Mouse (Mus musculus) lung, postnatal 0 days (tissue): ENCODE data around the gene Ddx58. TPM values are rescaled to one million over a fixed set of nuclear protein-coding genes. Genes with fewer than 3 reads are reported as not detected.
A peak's percentile ranks its signal among the peaks of the same experiment; 100 is the strongest.

ENCODE experiments used
- ATAC-seq: fragments of 200-750 bp; cut with Nextera tagmentation; 2 replicates; pipeline ENCODE4 v1.8.0; 2017; ENCODE audit warnings: moderate library complexity
- DNase-seq: peaks from one replicate; pipeline ENCODE4 v3.0.0-alpha.2; 2016; ENCODE audit warnings: low spot score
- H3K27ac ChIP-seq: fragments of 300-500 bp; sonication (generic); 2 replicates; pipeline ENCODE4 v1.5.1; 2014; ENCODE audit warnings: antibody characterized with exemption, mild to moderate bottlenecking, low read length, mixed read lengths
- H3K27me3 ChIP-seq: fragments of 300-500 bp; sonication (generic); replicated peaks from 2 replicates; pipeline ENCODE4 v1.6.1; 2014; ENCODE audit warnings: low read length, mixed read lengths; ENCODE audit not compliant: insufficient read depth
- H3K36me3 ChIP-seq: fragments of 300-500 bp; sonication (generic); 2 replicates; pipeline ENCODE4 v1.6.1; 2014; ENCODE audit warnings: low read length, mixed read lengths; ENCODE audit not compliant: insufficient read depth
- H3K4me1 ChIP-seq: fragments of 300-500 bp; sonication (generic); 2 replicates; pipeline ENCODE4 v1.6.1; 2014; ENCODE audit warnings: antibody characterized with exemption, low read depth, low read length, mixed read lengths; ENCODE audit not compliant: insufficient read depth
- H3K4me2 ChIP-seq: fragments of 300-500 bp; sonication (generic); replicated peaks from 2 replicates; pipeline ENCODE4 v1.6.1; 2014; ENCODE audit warnings: low read depth, mild to moderate bottlenecking, low read length, moderate library complexity, mixed read lengths
- H3K4me3 ChIP-seq: fragments of 300-500 bp; sonication (generic); 2 replicates; pipeline ENCODE4 v1.5.1; 2014; ENCODE audit warnings: low read depth, low read length
- H3K9ac ChIP-seq: fragments of 300-500 bp; sonication (generic); replicated peaks from 2 replicates; pipeline ENCODE4 v1.6.1; 2014; ENCODE audit warnings: low read depth, mild to moderate bottlenecking
- H3K9me3 ChIP-seq: fragments of 300-500 bp; sonication (generic); 2 replicates; pipeline ENCODE4 v1.6.1; 2016; ENCODE audit warnings: low read length, mixed read lengths
- CTCF ChIP-seq: IDR thresholded peaks from 2 replicates; pipeline ENCODE4 v1.5.1; 2016; ENCODE audit warnings: antibody characterized with exemption, mild to moderate bottlenecking
- EP300 ChIP-seq: IDR thresholded peaks from 2 replicates; pipeline ENCODE4 v1.6.1; 2016; ENCODE audit warnings: antibody characterized with exemption, mild to moderate bottlenecking, control low read depth
- WGBS: fragments of 180-500 bp; shearing (Covaris S2); extraction: QIAGEN DNeasy Blood & Tissue Kit; methylation state at CpG from one replicate; pipeline ENCODE4 v1.1.7; 2014; 5-methylcytosine and 5-hydroxymethylcytosine counted together
- polyA plus RNA-seq: library from polyadenylated mRNA; unstranded; fragments of >200 nt; fragmentation: Nextera tagmentation; extraction: Ambion mirVana; gene quantifications from 2 replicates; pipeline ENCODE4 v1.2.1, GENCODE M21; 2015

Ddx58 gene
- polyA plus RNA-seq, 1 experiment from 2014 or later: 15.3 TPM

- H3K27ac ChIP-seq: peak overlapping the region; percentile 69; the same call in 1 of the 2 replicates
- H3K27me3 ChIP-seq: no peaks in the 10 kb centered on the region
- TF ChIP-seq EP300: no peak; the same call in 1 of the 2 replicates
- ATAC-seq: peak; percentile 74
- DNase-seq: peak; percentile 89
- no peak overlapping the region for H3K4me3 ChIP-seq
- no peak overlapping the region for H3K4me2 ChIP-seq
- H3K9me3 ChIP-seq: no peaks in the 10 kb centered on the region
- no peaks in the 10 kb centered on the region for H3K36me3 ChIP-seq
- WGBS: 30% methylated on average over 2 of the region's 2 CpGs
- peaks cover 25% of the 10 kb centered on the region; the same call in 1 of the 2 replicates for H3K4me1 ChIP-seq
- H3K9ac ChIP-seq: no peak overlapping the region
These were observed 83.5 kb downstream of the Ddx58 start for GRCm38 (mm10) chr4:40156153-40156552.

- no peak overlapping the region for H3K4me3 ChIP-seq
- no peak overlapping the region for H3K4me2 ChIP-seq
- H3K27ac ChIP-seq: peak overlapping the region; percentile 51; the same call in 1 of the 2 replicates
- no peak for ATAC-seq
- no peaks in the 10 kb centered on the region for H3K36me3 ChIP-seq
- 65% methylated on average over 13 of the region's 13 CpGs for WGBS
- no peaks in the 10 kb centered on the region for H3K9me3 ChIP-seq
- TF ChIP-seq EP300 (no peak), CTCF (no peak)
- no peak overlapping the region for H3K9ac ChIP-seq
- no peaks in the 10 kb centered on the region for H3K27me3 ChIP-seq
- no peak for DNase-seq
- peaks cover 25% of the 10 kb centered on the region; the same call in 1 of the 2 replicates for H3K4me1 ChIP-seq
These were observed 84.1 kb downstream of the Ddx58 start for GRCm38 (mm10) chr4:40155467-40155999.

GRCm38 (mm10) chr4:40154751-40155150, 84.9 kb downstream of the Ddx58 start:
- Histone ChIP-seq H3K27me3 (no peaks in the 10 kb centered on the region), H3K4me3 (no peak overlapping the region), H3K4me2 (no peak overlapping the region), H3K27ac (no peak overlapping the region), H3K9ac (no peak overlapping the region), H3K4me1 (peaks cover 25% of the 10 kb centered on the region; the same call in 1 of the 2 replicates), H3K36me3 (no peaks in the 10 kb centered on the region), H3K9me3 (no peaks in the 10 kb centered on the region)
- ATAC-seq: no peak
- DNase-seq: no peak
- TF ChIP-seq CTCF (no peak), EP300 (no peak)
- WGBS: 87% methylated on average over 4 of the region's 4 CpGs

Other genes with a start within 250 kb of the Ddx58 start
- 38.0 and 46.0 TPM in 2 replicates for gene Aco1, start 96.7 kb downstream of the Ddx58 start, polyA plus RNA-seq
- 45.6 and 57.1 TPM in 2 replicates for gene Smim27, start 29.8 kb upstream of the Ddx58 start, polyA plus RNA-seq
- 25.4 and 27.9 TPM in 2 replicates for gene Topors, start 30.0 kb upstream of the Ddx58 start, polyA plus RNA-seq
- gene Ndufb6, start 39.6 kb upstream of the Ddx58 start, polyA plus RNA-seq: 207 and 222 TPM in 2 replicates
- 0.05 and 0.23 TPM in 2 replicates for gene Tmem215, start 232.4 kb upstream of the Ddx58 start, polyA plus RNA-seq